Mouse (Mus musculus): Measurements from ENCODE around the gene Sox5.

Gene Sox5

GRCm38 (mm10) chr6:144106848-144107247, 674.9 kb downstream of the Sox5 start:
- no peak for DNase-seq (ENCODE audit: low read depth, low spot score)

- no peak for DNase-seq (ENCODE audit: low read depth, low spot score)
These were observed 676.1 kb downstream of the Sox5 start for GRCm38 (mm10) chr6:144105645-144106044.

GRCm38 (mm10) chr6:144103612-144104011, 678.2 kb downstream of the Sox5 start:
- no peak for DNase-seq (ENCODE audit: low read depth, low spot score)

- DNase-seq (ENCODE audit: low read depth, low spot score) = no peak
These were observed 680.9 kb downstream of the Sox5 start for GRCm38 (mm10) chr6:144100852-144101251.

- DNase-seq (ENCODE audit: low read depth, low spot score) = no peak
These were observed 683.7 kb downstream of the Sox5 start for GRCm38 (mm10) chr6:144098119-144098518.

- peak; percentile 13 for DNase-seq (ENCODE audit: low read depth, low spot score)
These were observed 693.5 kb downstream of the Sox5 start for GRCm38 (mm10) chr6:144088256-144088655.

- no peak for DNase-seq (ENCODE audit: low read depth, low spot score)
These were observed 695.5 kb downstream of the Sox5 start for GRCm38 (mm10) chr6:144086096-144086810.

GRCm38 (mm10) chr6:144082297-144082696, 699.5 kb downstream of the Sox5 start:
- DNase-seq (ENCODE audit: low read depth, low spot score) = no peak

GRCm38 (mm10) chr6:144077826-144078225, 704.0 kb downstream of the Sox5 start:
- DNase-seq (ENCODE audit: low read depth, low spot score) = no peak

GRCm38 (mm10) chr6:144076376-144076775, 705.4 kb downstream of the Sox5 start:
- no peak for DNase-seq (ENCODE audit: low read depth, low spot score)

GRCm38 (mm10) chr6:144075327-144075941, 706.3 kb downstream of the Sox5 start:
- DNase-seq (ENCODE audit: low read depth, low spot score) = no peak

- peak; percentile 73 for DNase-seq (ENCODE audit: low read depth, low spot score)
These were observed 707.0 kb downstream of the Sox5 start for GRCm38 (mm10) chr6:144074826-144075225.

- no peak for DNase-seq (ENCODE audit: low read depth, low spot score)
These were observed 711.3 kb downstream of the Sox5 start for GRCm38 (mm10) chr6:144070461-144070860.

GRCm38 (mm10) chr6:144067491-144067890, 714.3 kb downstream of the Sox5 start:
- DNase-seq (ENCODE audit: low read depth, low spot score) = no peak

GRCm38 (mm10) chr6:144062428-144062827, 719.3 kb downstream of the Sox5 start:
- no peak for DNase-seq (ENCODE audit: low read depth, low spot score)

GRCm38 (mm10) chr6:144061814-144062213, 720.0 kb downstream of the Sox5 start:
- DNase-seq (ENCODE audit: low read depth, low spot score) = no peak

GRCm38 (mm10) chr6:144057098-144057632, 724.6 kb downstream of the Sox5 start:
- no peak for DNase-seq (ENCODE audit: low read depth, low spot score)

- no peak for DNase-seq (ENCODE audit: low read depth, low spot score)
These were observed 725.3 kb downstream of the Sox5 start for GRCm38 (mm10) chr6:144056252-144057097.

GRCm38 (mm10) chr6:144052487-144052886, 729.3 kb downstream of the Sox5 start:
- no peak for DNase-seq (ENCODE audit: low read depth, low spot score)

- no peak for DNase-seq (ENCODE audit: low read depth, low spot score)
These were observed 730.5 kb downstream of the Sox5 start for GRCm38 (mm10) chr6:144051316-144051715.

GRCm38 (mm10) chr6:144048201-144048924, 733.4 kb downstream of the Sox5 start:
- DNase-seq (ENCODE audit: low read depth, low spot score) = no peak

Measured in telencephalon, adult 2 months (tissue).